Mouse (Mus musculus): ENCODE results near the gene Osbpl7. TPM values are rescaled to one million over a fixed set of nuclear protein-coding genes. Genes with fewer than 3 reads are reported as not detected.
A peak's percentile ranks its signal among the peaks of the same experiment; 100 is the strongest.

Gene Osbpl7
- total and polyA plus RNA-seq, 3 experiments: 7.4 to 24.4 (median 17.6) TPM

DNA sequence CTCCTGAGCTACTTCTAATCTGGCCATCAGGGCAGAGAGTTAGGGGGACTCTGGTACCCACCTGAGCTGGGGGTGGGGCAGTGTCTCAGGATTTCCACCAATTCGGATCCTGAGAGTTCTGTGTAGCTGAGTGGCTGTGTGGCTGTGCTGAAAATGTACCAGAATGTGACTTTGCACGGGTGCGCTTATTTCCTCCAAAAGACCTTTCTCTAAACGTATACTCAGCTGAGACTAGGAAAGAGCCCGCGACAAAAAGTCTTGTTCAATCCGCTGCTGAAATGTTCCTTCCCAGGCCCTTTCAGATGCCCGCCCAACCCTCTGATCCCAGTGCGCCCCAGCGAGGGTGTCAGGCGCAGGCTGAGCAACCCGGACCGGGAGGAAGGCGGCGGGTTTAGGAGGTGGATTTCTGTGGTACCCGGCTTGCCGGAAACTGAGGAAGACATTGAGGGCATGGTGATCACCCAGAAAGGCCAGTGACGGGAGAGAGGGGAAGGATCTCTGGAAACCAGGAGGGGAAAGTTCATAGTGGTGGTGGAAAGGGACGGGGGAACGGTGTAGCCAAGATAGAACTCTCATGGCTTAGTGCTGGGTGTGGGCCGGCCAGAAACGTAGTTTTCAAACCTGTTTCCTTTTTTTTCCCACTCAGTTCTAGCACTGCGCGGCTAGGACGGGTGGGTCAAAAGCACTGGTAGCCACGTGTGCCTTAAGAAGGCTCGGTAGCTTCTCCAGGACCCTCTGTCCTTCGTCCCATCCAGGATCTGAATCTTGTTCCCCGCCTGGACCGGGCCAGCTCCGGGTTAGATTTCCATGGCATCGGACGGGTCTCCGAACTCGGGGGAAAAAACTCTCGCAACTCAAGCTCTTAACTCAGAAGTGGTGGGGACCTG is 32.5 kb upstream of the Osbpl7 start:
- Histone ChIP-seq H3K36me3 (replicated peaks in 1 of 2; ENCODE audit: control insufficient read depth in 1 of 2, insufficient read depth in 1 of 2, low read length in 1 of 2) (peaks cover 3 to 12% of the 10 kb centered on the region in 2 experiments), H3K4me2 (ENCODE audit: insufficient read depth, low read depth, poor library complexity, severe bottlenecking) (peak overlapping the region; percentile 50), H3K27ac (ENCODE audit: insufficient read depth, low read depth) (no peak overlapping the region), H3K9me3 (replicated peaks; ENCODE audit: low read length) (no peaks in the 10 kb centered on the region), H3K27me3 (replicated peaks) (peaks cover 33% of the 10 kb centered on the region), H3K9ac (ENCODE audit: insufficient read depth, low read depth) (peak overlapping the region; percentile 65), H3K79me2 (replicated peaks; ENCODE audit: control insufficient read depth, extremely low read depth, insufficient read depth, poor library complexity, severe bottlenecking) (peaks cover 33% of the 10 kb centered on the region), H3K4me3 (replicated peaks in 1 of 3; ENCODE audit: low read depth in 2 of 3, low read length in 2 of 3, poor library complexity in 1 of 3) (peak overlapping the region; percentile 56 to 99 (median 71)), H3K4me1 (ENCODE audit: control insufficient read depth in 1 of 2, insufficient read depth in 2 of 2) (peaks cover 3 to 48% of the 10 kb centered on the region in 2 experiments; a peak in 3 of 4 replicates)
- no peak for DNase-seq (ENCODE audit: extremely low read depth)
- in situ Hi-C loops (cut with MboI; ENCODE audit: low pct_ligation_motif_present, low pct_unique_long_range_greater_than_20kb, low sequenced_read_pairs) (no loop called here), dilution Hi-C loops (cut with MboI; ENCODE audit: extremely low pct_ligation_motif_present, extremely low pct_unique_long_range_greater_than_20kb, low sequenced_read_pairs) (no loop called here)
- TF ChIP-seq ZMIZ1 (IDR thresholded peaks at IDR 0.05; ENCODE audit: low read depth, low read length) (no peak), SIN3A (IDR thresholded peaks at IDR 0.05; ENCODE audit: low read length) (no peak), ZKSCAN1 (IDR thresholded peaks at IDR 0.05; ENCODE audit: borderline replicate concordance, low read depth, low read length) (no peak), PAX5 (IDR thresholded peaks at IDR 0.05; ENCODE audit: low read length) (no peak), CHD1 (IDR thresholded peaks at IDR 0.05; ENCODE audit: low read depth, low read length) (no peak), MAX (IDR thresholded peaks at IDR 0.05; ENCODE audit: low read length) (no peak), GABPA (IDR thresholded peaks at IDR 0.05; ENCODE audit: insufficient replicate concordance, low read depth, low read length) (no peak), ZNF384 (IDR thresholded peaks at IDR 0.05; ENCODE audit: low read depth, low read length) (no peak), E2F4 (IDR thresholded peaks at IDR 0.05; ENCODE audit: insufficient replicate concordance, low read depth, low read length) (no peak), RCOR1 (conservative IDR thresholded peaks at IDR 0.05; ENCODE audit: low read depth, low read length) (no peak), HCFC1 (IDR thresholded peaks at IDR 0.05; ENCODE audit: low read depth, low read length) (no peak), SMC3 (IDR thresholded peaks at IDR 0.05; ENCODE audit: low read depth, low read length) (no peak), MAZ (IDR thresholded peaks at IDR 0.05; ENCODE audit: low read depth, low read length) (no peak), ELF1 (IDR thresholded peaks at IDR 0.05; ENCODE audit: low read depth, low read length) (no peak), USF2 (conservative IDR thresholded peaks at IDR 0.05; ENCODE audit: low read depth, low read length) (no peak), TCF12 (IDR thresholded peaks at IDR 0.05; ENCODE audit: low read depth, low read length) (no peak), JUND (conservative IDR thresholded peaks at IDR 0.05; ENCODE audit: low read depth, low read length) (no peak)

DNA sequence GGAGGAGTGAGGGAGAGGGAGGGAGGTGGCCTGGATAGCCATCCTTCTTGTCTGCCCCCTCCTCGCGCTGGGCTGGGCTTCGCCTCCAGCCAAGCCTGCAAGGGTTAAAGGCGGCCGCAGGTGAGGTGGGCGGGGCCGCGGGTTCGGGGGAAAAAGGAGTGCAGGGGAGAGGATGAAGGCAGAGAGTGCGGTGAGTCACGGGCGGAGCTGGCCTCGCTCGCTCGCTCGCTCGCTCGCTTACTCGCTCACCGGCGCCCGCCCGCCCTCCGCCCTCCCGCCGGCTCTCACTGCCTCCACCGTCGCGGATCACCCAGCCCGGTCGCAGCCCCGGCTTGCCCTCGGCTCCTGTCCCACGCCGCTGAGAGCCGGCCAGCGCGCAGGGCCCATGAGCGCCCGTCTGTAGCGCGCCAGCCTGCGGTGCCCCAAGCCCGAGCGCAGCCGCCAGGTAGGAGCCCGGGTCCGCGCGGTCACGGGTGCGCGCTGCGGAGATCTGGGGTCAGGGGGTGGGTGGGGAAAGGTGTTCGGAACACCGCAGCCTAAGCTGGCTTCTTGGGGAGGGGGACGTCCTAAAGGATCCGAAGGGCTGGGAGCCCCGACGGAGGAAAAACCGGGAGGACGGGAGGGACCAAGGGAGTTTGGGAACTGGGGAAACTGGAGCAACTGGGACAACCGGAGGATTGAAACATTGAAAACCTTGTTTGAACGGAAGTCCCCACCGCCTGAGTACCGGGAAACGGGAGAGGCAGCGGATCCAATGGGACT is 31.7 kb upstream of the Osbpl7 start:
- H3K27ac ChIP-seq (ENCODE audit: insufficient read depth, low read depth): no peak overlapping the region; the same call in 1 of the 2 replicates
- peak overlapping the region; percentile 56 to 99 (median 71) for H3K4me3 ChIP-seq (replicated peaks in 1 of 3; ENCODE audit: low read depth in 2 of 3, low read length in 2 of 3, poor library complexity in 1 of 3)
- H3K36me3 ChIP-seq (replicated peaks in 1 of 2; ENCODE audit: control insufficient read depth in 1 of 2, insufficient read depth in 1 of 2, low read length in 1 of 2): peaks cover 3 to 20% of the 10 kb centered on the region in 2 experiments
- peaks cover 33% of the 10 kb centered on the region for H3K27me3 ChIP-seq (replicated peaks)
- no peak for DNase-seq (ENCODE audit: extremely low read depth)
- peaks cover 3 to 51% of the 10 kb centered on the region in 2 experiments; a peak in 3 of 4 replicates for H3K4me1 ChIP-seq (ENCODE audit: control insufficient read depth in 1 of 2, insufficient read depth in 2 of 2)
- dilution Hi-C loops (cut with MboI; ENCODE audit: extremely low pct_ligation_motif_present, extremely low pct_unique_long_range_greater_than_20kb, low sequenced_read_pairs) (no loop called here), in situ Hi-C loops (cut with MboI; ENCODE audit: low pct_ligation_motif_present, low pct_unique_long_range_greater_than_20kb, low sequenced_read_pairs) (no loop called here)
- peaks cover 41% of the 10 kb centered on the region for H3K79me2 ChIP-seq (replicated peaks; ENCODE audit: control insufficient read depth, extremely low read depth, insufficient read depth, poor library complexity, severe bottlenecking)
- H3K4me2 ChIP-seq (ENCODE audit: insufficient read depth, low read depth, poor library complexity, severe bottlenecking): peak overlapping the region; percentile 52
- no peaks in the 10 kb centered on the region for H3K9me3 ChIP-seq (replicated peaks; ENCODE audit: low read length)
- H3K9ac ChIP-seq (ENCODE audit: insufficient read depth, low read depth): peak overlapping the region; percentile 65
- TF ChIP-seq ZC3H11A (IDR thresholded peaks at IDR 0.05; ENCODE audit: low read depth, low read length) (no peak), ELF1 (IDR thresholded peaks at IDR 0.05; ENCODE audit: low read depth, low read length) (0 out of 2 replicates have a peak, but pooled peaks have one; percentile 28), TBP (conservative IDR thresholded peaks at IDR 0.05; ENCODE audit: low read depth, low read length) (peak; percentile 76), MEF2A (IDR thresholded peaks at IDR 0.05; ENCODE audit: borderline replicate concordance, low read depth, low read length) (0 out of 2 replicates have a peak, but pooled peaks have one; percentile 46), EP300 (IDR thresholded peaks at IDR 0.05; ENCODE audit: low read length) (no peak), E2F4 (IDR thresholded peaks at IDR 0.05; ENCODE audit: insufficient replicate concordance, low read depth, low read length) (no peak), MAX (IDR thresholded peaks at IDR 0.05; ENCODE audit: low read length) (no peak; the same call in 1 of the 2 replicates), POLR2AphosphoS2 (IDR thresholded peaks at IDR 0.05; ENCODE audit: low read depth, low read length) (peak; percentile 40; the same call in 1 of the 2 replicates), HCFC1 (IDR thresholded peaks at IDR 0.05; ENCODE audit: low read depth, low read length) (no peak; the same call in 1 of the 2 replicates), USF1 (IDR thresholded peaks at IDR 0.05; ENCODE audit: low read depth, low read length) (no peak), ETS1 (conservative IDR thresholded peaks at IDR 0.05; ENCODE audit: low read depth, low read length) (0 out of 2 replicates have a peak, but pooled peaks have one; percentile 16), RAD21 (IDR thresholded peaks at IDR 0.05; ENCODE audit: low read depth, low read length) (no peak), USF2 (conservative IDR thresholded peaks at IDR 0.05; ENCODE audit: low read depth, low read length) (no peak), ZNF384 (IDR thresholded peaks at IDR 0.05; ENCODE audit: low read depth, low read length) (no peak), GABPA (IDR thresholded peaks at IDR 0.05; ENCODE audit: insufficient replicate concordance, low read depth, low read length) (no peak), SIN3A (IDR thresholded peaks at IDR 0.05; ENCODE audit: low read length) (peak; percentile 62), NRF1 (IDR thresholded peaks at IDR 0.05; ENCODE audit: low read depth, low read length) (0 out of 2 replicates have a peak, but pooled peaks have one; percentile 31)

Data from CH12.LX (cell line).